Mouse (Mus musculus) kidney, postnatal 4 days (tissue): ENCODE results near the gene Slc28a1.
A peak's percentile ranks its signal among the peaks of the same experiment; 100 is the strongest.
"Not testable (repeated sequence)": the region's sequence is repeated elsewhere in the genome, so short reads cannot be mapped to it uniquely, and the experiment has no call there.

ENCODE experiments used
- DNase-seq, 2 experiments: peaks; one replicate each; pipeline ENCODE4 v3.0.0; 2021; ENCODE audit warnings: mixed read lengths in 2 of 2

Slc28a1 gene

DNA sequence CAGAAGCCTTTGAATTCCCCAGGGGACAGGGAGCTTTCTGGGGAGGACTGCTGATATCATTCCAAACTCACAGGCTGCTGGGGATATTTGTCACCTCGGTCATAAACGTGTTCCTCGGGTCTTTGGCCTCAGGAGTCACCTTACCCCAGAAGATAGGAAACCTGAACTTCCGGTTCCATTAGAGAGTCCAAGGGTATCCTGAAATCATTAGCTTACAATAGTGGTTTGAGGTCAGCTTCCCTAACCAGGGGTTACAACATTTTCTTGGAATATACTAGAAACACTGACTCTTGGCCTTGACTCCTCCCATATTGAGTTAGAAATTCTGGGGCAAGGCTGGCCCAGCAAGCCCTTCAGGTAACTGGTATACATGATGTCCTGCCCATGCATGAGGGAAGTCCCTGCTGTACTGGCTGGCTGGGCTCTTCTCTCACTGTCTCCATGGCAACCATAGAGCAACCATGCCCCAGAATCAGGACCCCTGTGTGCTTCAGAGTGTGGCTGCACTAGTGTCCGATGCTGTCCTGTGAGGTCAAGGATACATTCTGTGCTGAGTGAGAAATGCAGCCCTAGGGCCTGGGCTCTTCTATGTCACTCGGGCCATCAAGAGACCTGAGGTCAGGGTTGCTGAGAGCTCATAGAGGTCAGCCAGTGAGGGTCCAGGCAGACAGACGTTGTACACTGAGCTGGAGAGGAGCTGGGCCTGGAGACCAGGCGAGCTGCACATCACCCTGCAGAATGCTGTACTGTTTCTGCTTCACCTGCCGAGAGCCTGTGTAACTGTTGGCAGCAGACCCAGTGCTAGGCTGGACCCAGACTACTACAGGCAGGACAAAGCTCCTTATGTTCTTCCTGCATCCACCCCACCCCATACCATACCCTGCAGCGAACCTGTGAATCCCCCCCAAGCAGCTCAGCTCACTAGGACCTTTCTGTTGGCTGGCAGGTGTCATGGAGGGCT, 10.9 kb downstream of the Slc28a1 start:
- no peak for DNase-seq

DNA sequence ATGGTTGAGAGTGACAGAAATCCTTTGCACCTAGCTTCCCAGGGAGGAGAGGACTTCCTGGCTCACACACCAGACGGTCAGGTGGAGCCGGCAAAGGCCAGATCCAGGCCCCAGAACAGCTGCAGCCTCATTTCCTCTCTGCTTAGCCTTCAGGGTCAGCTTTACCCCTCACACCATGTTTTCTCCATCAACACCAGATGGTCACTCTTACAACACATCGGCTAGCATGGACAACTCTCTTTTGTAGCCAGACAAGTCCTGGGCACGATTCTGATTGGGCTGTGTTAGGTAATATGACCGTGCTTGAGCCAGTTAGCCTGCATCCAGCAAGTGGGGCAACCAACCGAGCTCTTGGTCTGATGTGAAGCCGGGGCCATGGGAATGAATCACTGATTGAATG, 17.3 kb downstream of the Slc28a1 start:
- peak; percentile 30 to 50 for DNase-seq

DNA sequence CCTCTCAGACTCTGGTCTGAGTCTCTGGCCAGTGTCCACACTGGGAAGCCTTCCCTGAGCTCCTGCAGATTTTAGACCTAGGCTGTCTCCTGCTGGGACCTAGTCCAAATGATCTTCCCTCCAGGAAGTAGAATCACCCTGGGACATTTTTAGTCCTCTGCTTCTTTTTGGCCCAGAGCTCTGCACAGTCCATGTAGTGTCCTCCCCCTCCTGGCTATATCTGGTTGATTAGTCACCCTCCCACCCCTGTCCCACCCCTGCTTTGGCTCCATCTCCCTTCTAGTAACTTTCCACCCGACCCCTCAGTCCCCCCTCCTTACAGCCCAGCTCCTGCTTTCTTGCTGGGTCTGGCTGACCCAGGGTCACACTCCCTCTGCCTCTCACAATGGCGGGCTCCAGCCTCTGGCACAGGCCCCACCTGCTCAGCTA, 18.3 kb downstream of the Slc28a1 start:
- DNase-seq: peak; percentile 49 to 72

DNA sequence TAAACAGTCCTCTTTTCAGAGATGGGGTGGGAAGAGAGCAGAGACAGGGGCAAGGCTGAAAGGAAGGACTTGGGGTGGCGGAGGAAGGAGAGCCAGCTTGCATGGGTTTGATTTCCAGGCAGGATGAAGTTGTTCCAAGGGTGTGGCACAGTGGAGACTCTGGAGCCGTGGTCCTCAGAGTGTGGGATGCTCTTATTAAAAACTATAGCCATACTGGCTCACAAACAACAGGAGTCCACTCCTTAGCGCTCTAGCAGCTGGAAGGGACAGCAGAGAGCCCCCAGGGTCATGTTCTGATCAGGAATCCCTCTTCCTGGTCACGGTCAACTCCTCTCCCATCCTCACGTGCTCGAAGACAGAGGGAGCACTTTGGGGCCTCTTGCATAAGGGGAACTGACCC, 18.8 kb downstream of the Slc28a1 start:
- DNase-seq: no peak

DNA sequence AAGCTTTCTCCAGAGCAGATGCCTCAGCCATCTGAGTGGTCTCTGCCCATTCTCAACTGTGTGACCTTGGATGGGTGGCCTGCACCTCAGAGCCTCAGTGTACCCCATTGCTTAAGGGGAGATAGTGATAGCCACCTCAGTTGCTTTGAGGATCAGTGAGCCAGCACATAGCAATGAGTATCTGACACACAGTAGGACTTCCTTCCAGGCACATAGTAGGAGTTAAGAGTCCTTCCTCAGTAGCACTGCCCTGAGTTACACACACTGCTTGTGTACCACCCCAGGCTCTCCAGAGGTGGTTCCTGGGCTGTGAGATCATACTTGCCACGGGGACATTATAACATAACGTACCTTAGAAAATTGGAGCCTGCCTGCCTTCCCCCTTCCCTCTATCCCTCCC, 19.3 kb downstream of the Slc28a1 start:
- DNase-seq: no peak

DNA sequence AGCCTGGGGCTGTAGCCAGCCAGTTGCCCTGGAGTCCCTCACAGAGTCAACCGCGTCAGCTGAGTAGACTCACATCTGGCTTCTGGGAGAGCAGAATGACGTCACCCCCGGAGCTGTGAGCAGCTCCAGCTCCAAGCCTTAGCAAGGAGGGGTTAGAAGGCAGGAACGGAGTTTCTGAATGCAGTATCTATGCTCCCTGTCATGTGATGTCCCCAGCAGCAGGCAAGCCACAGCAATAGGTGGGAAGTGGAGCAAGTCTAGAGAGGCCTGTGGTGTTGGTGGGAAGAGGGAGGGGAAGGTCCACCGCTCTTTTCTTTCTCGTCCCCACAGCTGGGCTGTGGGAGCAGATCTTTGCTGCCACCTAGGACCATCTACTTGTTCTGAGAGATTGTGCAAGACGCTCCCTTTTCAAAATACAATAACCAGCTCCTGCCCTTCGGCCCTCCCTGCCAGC, 20.0 kb downstream of the Slc28a1 start:
- peak; percentile 75 to 85 for DNase-seq

DNA sequence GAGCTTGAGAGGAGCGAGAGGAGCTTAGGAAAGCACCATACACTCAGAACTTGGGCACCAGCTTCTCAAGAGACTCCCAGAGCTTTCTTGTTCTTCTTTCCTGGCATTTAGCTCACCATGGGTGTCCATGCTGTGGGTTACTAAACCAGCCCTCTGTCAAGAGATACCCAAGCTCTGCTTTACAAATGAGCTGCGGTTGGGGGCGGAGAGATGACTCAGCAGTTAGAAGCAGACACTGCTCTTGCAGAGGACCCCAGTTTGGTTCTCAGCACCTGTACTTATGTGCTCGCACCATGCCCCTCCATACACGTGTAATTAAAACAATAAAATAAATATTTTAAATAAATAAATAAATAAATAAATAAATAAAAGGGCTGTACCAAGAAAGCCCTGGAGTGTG, 22.7 kb downstream of the Slc28a1 start:
- DNase-seq: no peak

DNA sequence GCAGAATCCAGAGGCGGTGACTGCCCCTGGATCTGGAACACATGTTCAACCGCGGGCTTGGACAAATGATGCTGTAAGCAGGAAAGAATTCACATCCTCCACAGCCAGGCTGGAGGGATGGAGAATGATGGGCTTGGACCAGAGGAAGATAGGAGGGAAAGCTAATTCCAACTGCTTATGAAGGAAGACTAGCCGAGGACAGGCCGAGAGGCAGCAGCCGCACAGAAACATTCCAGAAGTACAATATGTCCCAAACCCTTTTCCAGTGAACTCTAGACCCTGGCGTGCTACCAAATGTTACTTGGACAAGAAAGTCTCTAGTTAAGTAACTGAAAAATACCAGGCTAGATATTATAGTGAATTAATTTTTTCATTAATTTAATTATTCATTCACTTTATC, 24.5 kb downstream of the Slc28a1 start:
- DNase-seq: peak in 1 of 2 experiments; percentile 41

DNA sequence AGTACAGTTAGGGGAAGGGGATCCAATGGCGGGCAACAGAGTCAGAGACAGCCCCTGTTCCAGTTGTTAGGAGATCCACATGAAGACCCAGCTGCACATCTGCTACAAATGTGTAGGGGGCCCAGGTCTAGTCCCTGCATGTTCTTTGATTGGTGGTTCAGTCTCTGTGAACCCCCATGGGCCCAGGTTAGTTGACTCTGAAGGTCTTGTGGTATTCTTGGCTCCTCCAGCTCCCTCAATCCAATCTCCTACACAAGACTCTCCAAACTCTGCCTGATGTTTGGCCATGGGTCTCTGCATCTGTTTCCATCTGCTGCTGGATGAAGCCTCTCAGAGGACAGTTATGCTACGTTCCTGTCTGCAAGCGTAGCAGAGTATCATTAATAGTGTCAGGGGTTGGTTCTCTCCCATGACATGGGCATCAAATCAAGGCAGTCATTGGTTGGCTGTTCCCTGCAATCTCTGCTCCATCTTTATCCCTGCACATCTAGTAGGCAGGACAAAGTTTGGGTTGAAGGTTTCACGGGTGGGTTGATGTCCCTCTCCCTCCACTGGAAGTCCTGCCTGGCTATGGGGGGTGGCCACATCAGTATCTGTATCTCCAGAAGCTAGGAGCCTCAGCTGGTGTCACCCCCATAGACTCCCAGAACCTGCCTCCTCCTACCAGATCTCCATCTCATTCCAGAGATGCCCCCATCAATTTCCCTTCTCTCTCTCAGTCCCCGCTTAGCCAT, 25.2 kb downstream of the Slc28a1 start:
- no peak for DNase-seq

DNA sequence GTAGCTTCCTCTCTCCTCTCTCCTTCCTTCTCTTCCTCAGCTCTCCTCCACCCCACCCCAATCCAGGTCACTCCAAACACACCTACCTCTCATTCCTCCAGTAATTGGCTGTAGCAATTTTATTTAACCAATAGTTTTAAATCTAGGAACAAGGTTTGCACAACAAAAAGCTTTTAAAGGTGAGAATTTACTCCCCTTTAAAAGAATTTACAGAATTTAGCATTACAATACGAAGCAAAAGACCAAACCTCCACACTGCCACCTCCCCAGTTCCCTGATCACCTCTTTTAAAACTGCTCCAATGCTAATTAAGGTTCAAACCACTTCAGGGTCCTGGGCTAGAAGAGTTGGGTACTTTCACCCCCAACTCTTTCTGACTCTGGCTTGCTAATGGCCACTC, 26.9 kb downstream of the Slc28a1 start:
- no peak for DNase-seq

DNA sequence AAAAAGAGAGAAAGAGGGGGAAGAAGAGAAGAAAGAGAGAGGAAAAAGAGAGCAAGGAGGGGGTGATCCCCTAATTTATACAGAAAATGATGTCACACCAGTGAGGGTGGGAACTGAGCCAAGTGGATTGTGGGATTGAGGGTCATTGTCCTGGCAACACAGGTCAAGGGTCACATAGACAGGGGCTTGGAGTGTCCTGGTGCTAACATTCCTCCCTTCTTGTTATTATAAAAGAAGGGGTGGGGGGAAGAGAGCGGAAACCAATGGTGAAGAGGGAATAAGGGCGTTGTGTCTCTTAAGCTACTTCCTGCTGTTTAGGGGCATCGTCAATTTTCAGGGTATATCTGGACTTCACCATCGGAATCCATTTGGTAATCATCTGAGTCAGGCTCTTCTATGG, 28.5 kb downstream of the Slc28a1 start:
- DNase-seq: not testable (repeated sequence)

DNA sequence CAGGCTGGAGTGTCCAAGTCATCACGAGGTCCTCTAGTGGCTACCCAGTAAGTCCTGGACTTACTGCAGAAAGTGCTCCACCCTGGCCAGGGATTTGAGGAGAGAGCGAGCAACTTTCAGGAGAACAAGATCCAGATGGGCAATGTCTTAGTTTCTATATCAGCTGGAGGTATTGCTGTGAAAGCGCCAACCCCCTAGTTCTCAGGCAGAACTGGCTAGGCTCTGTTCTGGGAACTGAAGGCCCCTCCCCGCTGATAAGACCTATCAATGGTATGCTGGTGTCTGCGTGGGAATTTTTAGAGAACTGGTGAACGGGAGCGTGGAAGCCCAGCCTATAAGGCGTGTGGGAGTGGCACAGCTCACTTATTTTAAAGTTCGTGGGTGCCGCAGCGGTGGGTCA, 35.2 kb downstream of the Slc28a1 start:
- no peak for DNase-seq

DNA sequence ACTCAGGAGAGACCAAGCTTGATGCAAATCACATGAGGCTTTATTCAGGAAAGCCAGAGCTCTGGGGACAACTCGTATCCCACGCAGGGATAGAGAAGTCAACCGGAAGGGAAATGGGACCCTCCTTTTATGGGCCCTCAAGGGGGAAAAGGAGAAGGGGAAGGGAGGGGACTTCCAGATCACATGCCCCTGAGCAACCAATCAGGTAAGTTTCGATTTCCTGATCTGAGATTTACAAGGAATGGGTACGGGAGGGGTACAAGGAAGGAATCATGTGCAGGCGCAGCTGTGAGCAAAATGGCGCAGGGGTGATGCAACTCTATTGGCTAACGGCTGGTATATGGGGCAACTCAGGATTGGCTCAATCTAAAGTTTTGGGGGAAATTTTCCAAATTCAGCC, 36.6 kb downstream of the Slc28a1 start:
- DNase-seq: no peak

DNA sequence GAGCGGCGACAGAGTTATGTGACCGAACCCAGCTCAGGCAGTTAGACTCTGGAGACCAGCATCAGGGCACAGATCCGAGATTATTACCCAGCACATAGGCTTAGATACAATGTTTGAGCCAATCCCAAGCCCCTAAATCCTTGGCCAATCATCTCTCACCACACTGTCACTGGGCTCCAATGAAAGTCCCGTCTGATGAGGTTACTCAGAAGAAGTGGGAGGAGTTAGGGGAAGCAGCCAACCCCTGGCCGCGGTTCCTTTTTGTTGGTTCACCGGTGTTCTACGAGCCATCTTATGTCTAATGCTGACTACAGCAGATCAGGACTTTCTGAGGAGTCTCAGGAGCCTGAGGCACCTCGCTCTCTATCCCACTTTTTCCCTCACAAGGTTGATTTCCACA, 37.7 kb downstream of the Slc28a1 start:
- DNase-seq: no peak

DNA sequence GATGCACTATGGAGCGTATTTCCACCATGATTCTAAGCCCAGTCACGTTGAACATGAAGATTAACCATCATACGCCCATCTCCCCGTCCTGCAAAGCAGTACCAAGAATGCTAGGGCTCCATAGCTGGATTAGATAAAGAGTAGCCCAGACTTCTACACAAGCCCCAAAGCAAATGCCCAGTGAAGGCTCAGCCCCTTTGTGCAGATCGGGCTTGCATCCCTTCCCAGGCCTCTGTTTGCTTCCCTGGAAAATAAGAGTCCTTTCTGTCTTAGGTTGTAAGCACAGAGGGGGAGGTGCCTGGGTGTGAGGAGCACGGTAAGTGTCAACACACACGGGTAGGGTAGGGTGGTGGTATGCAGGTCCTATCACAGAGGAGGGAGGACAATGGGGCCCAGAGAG, 38.2 kb downstream of the Slc28a1 start:
- DNase-seq: no peak

DNA sequence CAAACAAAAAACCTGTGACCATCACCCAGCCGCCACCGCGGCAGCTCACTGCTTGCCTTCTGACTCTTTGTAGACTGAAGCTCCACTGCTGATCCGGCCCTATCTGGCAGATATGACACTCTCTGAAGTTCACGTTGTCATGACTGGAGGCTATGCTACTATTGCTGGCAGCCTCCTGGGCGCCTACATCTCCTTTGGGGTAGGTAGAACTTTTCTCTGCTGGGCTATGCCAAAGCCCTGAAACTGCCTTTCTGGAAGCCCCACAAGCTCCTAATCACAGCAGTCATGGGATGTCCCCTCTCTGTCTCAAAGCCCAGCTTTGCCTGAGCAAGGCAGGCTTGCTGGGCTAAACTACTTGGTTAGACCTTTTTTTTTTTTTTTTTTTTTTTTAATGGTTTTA, 38.7 kb downstream of the Slc28a1 start:
- DNase-seq: no peak

DNA sequence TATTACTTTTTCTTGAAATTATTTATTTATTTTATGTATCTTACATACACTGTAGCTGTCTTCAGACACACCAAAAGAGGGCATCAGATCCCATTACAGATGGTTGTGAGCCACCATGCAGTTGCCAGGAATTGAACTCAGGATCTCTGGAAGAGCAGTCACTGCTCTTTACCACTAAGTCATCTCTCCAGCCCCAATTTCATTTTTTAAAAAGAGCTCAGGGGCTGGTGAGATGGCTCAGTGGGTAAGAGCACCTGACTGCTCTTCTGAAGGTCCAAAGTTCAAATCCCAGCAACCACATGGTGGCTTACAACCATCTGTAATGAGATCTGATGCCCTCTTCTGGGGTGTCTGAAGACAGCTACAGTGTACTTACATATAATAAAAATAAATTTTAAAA, 39.6 kb downstream of the Slc28a1 start:
- DNase-seq: not testable (repeated sequence)

DNA sequence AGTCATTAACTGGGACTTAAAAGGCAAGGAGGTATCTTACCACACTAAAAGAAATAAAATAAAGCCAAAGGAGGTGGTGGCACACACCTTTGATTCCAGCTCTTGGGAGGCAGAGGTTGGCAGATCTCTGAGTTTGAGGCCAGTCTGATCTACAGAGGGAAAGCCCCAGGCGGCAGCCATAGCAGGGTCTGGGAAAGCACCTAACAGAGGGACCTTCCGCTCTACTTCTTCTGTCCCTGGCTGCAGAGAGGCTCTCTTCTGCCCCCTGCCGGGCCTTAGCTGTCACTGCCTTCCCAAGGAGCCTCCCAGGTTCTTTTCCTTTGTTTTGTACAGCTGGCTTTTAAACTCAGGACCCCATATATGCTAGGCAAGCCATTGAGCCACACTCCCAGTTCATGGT, 40.4 kb downstream of the Slc28a1 start:
- DNase-seq: peak; percentile 73 to 80

DNA sequence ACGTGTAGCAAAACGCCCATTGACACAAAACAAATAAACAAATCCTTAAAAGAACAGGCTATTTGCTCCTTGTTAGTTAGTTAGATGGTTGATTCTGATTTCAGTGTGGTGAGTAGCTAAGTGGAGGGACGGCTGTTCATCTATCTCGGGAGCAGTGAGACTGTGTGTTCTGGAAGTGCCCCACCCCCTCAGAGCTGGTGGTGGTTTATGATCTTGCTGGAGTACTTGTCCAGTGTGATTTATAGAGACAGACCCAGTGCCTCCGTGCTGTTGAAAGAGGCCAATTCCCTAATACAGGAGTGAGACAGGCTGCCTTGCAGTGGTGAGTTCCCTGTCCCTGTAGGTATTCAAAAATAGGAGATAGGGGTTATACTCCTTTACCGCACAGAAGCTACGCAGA, 44.3 kb downstream of the Slc28a1 start:
- no peak for DNase-seq

DNA sequence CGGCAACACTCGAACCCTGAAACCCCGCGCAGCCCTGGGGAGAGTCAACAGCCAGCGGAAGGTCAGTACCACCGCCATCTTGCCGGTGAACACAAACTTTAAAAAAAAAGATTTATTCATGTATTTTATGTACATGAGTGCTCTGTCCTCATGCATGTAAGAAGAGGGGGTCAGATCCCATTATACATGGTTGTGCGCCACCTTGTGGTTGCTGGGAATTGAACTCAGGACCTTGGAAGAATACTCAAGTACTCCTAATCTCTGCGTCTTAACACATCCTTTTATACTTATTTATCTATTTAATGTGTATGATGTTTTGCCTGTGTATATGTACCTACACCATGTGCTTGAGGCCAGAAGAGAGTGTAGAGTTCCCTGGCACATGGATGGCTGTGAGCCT, 47.1 kb downstream of the Slc28a1 start:
- DNase-seq: peak; percentile 61 to 64

DNA sequence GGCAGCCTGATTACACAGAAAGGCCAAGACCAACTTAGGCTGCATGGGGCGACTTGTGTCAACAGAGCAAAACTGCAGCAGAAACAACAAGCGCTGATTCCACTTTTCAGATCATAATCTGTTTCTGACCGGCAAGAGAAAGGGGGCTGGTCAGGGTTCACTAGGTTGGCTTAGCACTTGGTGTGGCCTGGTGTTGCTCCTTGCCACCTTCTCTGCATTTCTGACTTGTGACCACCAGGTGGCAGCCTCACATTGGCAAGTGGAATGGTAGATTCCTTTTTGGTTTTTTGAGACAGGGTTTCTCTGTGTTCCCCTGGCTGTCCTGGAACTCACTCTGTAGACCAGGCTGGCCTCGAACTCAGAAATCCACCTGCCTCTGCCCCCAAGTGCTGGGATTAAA, 47.7 kb downstream of the Slc28a1 start:
- DNase-seq: peak; percentile 88 to 90

DNA sequence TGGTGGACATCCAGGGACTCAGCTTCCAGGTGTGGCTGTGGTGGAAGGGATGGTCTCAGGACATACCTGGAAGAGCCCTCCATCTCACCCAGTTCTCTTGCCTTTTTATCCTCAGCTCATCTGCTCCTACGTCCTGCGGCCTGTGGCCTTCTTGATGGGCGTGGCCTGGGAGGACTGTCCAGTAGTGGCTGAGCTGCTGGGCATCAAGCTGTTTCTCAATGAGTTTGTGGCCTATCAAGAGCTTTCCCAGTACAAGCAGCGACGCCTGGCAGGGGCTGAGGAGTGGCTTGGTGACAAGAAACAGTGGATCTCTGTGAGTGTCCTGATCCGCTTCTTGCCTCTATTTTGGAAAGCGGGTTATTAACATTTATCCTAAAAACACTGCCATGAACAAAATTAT, 49.8 kb downstream of the Slc28a1 start:
- DNase-seq: no peak

DNA sequence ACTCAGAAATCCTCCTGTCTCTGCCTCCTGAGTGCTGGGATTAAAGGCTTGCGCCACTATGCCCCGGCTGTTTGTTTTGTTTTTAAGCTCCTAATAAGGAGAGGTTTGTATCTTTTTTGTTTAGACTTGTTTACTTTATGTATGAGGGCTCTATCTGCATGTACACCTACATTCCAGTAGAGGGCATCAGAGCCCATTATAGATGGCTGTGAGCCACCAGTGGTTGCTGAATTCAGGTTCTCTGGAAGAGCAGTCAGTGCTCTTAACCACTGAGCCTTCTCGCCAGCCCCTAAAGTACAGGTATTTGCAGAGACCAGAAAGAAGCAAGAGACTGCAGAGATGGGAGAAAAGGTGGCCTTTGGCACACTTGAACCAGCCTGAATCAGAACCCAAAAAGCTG, 52.5 kb downstream of the Slc28a1 start:
- DNase-seq: peak; percentile 27 to 49

DNA sequence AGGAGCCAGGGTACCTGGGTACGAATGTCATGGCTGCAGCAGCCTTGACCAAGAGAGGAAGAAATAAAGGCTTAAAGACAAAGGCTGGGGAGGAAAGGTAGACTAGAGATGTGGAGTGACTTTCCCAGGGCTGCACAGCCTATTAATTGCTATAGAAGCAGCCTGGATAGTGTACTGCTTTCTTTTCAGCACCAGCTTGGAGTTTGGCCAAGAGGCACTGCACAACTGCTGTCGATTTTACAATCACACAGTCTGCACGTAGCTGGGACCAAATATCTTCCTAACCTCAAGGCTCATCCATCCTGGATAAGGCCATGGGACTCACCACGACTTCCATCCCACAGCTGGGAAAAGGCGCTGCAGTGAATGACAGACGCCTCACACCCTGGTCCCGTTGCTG, 54.8 kb downstream of the Slc28a1 start:
- DNase-seq: no peak
